Mouse (Mus musculus): ENCODE data around the gene Bpgm. TPM values are rescaled to one million over a fixed set of nuclear protein-coding genes. Genes with fewer than 3 reads are reported as not detected.

Gene Bpgm
- total and polyA plus RNA-seq, 2 experiments from 2014 or later: 26.3 to 29.2 TPM

DNA sequence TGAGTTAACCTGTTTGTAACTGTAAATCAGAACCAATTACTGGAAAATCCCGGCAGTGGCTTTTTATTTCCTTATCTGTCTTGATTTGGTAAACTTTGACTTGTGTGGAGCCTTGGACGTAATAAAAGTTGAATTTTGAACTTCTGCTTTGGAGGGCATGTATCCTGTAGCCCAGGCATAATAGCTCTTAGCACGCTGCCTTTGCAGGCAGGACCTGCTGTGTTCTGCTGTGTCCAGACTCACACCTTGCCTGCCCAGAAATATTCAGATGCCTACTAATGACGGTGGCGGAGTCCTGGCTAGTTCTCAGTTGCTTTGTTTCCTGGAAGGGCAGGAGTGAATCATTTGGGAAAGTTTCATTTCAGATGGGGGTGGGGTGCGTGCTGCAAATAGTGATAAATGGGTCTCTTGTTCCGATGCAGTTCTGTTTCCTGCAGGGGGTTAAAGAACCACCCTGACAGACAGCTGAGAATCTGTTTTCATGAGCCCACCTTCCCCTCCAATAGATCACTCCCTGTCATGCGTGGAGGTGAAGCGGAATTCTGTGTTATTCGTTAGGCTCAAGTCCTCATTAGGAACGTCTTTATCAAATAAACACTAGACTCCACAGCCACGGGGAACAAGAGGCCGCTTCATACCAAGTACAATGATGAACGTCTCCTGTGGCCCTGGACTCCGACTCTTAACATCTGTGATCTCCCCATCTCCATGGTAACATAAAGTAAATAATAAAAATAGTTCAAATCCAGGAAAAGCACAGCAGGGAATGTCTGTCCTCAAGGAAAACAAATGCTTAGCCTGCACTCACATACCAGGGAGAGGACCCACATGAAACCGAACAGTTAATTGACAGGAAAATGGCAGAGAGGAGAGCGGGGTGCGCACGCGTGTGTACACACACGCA, 67.5 kb downstream of the Bpgm start:
- Histone ChIP-seq H3K9me3 (replicated peaks; ENCODE audit: control insufficient read depth, low read length) (no peaks in the 10 kb centered on the region), H3K4me3 (ENCODE audit: low read depth, low read length) (no peak overlapping the region), H3K27ac (ENCODE audit: low read depth) (no peak overlapping the region), H3K27me3 (ENCODE audit: control insufficient read depth, insufficient read depth, low read length) (no peaks in the 10 kb centered on the region), H3K4me2 (ENCODE audit: low read depth, low read length) (peak overlapping the region; percentile 5; the same call in 1 of the 2 replicates), H3K9ac (replicated peaks; ENCODE audit: low read depth, low read length) (no peak overlapping the region), H3K4me1 (ENCODE audit: control insufficient read depth, insufficient read depth) (no peaks in the 10 kb centered on the region), H3K36me3 (replicated peaks; ENCODE audit: control insufficient read depth, insufficient read depth, low read length) (no peaks in the 10 kb centered on the region)
- ATAC-seq (ENCODE audit: insufficient read depth, low read depth): no peak
- no peak for DNase-seq (ENCODE audit: low spot score)
- TF ChIP-seq CTCF (IDR thresholded peaks at IDR 0.05; ENCODE audit: low read depth): no peak
- TF ChIP-seq EP300 (IDR thresholded peaks at IDR 0.05; ENCODE audit: low read depth): no peak
- 67% methylated on average over 21 of the region's 21 CpGs for WGBS

DNA sequence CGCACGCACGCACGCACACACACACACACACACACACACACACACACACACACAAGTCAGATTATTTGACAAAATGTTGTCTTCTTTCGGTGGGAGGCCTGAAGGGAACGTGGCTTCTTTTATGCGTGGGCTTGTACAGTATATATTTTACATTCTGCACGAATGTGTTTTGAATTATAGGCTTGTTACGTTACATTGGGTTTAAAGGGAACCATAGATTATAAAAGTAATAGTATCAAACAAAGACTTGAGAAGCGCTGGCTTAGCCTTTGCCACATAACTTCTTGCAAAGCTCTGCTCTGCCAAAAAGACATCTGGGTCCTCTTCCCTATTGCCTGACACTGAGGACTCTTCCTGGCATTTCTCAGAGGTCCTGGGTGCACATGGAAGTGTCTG, 68.2 kb downstream of the Bpgm start:
- WGBS: 83% methylated on average over 10 of the region's 10 CpGs
- H3K4me2 ChIP-seq (ENCODE audit: low read depth, low read length): no peak overlapping the region
- H3K27ac ChIP-seq (ENCODE audit: low read depth): no peak overlapping the region
- no peak for DNase-seq (ENCODE audit: low spot score)
- no peak overlapping the region for H3K9ac ChIP-seq (replicated peaks; ENCODE audit: low read depth, low read length)
- ATAC-seq (ENCODE audit: insufficient read depth, low read depth): no peak
- no peak overlapping the region for H3K4me3 ChIP-seq (ENCODE audit: low read depth, low read length)
- no peaks in the 10 kb centered on the region for H3K4me1 ChIP-seq (ENCODE audit: control insufficient read depth, insufficient read depth)
- TF ChIP-seq CTCF (IDR thresholded peaks at IDR 0.05; ENCODE audit: low read depth): no peak
- no peak for TF ChIP-seq EP300 (IDR thresholded peaks at IDR 0.05; ENCODE audit: low read depth)
- H3K27me3 ChIP-seq (ENCODE audit: control insufficient read depth, insufficient read depth, low read length): no peaks in the 10 kb centered on the region
- no peaks in the 10 kb centered on the region for H3K9me3 ChIP-seq (replicated peaks; ENCODE audit: control insufficient read depth, low read length)
- no peaks in the 10 kb centered on the region for H3K36me3 ChIP-seq (replicated peaks; ENCODE audit: control insufficient read depth, insufficient read depth, low read length)

- Histone ChIP-seq H3K27ac (ENCODE audit: low read depth) (no peak overlapping the region), H3K4me3 (ENCODE audit: low read depth, low read length) (no peak overlapping the region), H3K9me3 (replicated peaks; ENCODE audit: control insufficient read depth, low read length) (no peaks in the 10 kb centered on the region), H3K4me1 (ENCODE audit: control insufficient read depth, insufficient read depth) (no peaks in the 10 kb centered on the region), H3K9ac (replicated peaks; ENCODE audit: low read depth, low read length) (no peak overlapping the region), H3K36me3 (replicated peaks; ENCODE audit: control insufficient read depth, insufficient read depth, low read length) (no peaks in the 10 kb centered on the region), H3K4me2 (ENCODE audit: low read depth, low read length) (no peak overlapping the region), H3K27me3 (ENCODE audit: control insufficient read depth, insufficient read depth, low read length) (no peaks in the 10 kb centered on the region)
- ATAC-seq (ENCODE audit: insufficient read depth, low read depth) (no peak), DNase-seq (ENCODE audit: low spot score) (no peak)
- TF ChIP-seq EP300 (IDR thresholded peaks at IDR 0.05; ENCODE audit: low read depth): no peak
- TF ChIP-seq CTCF (IDR thresholded peaks at IDR 0.05; ENCODE audit: low read depth): no peak
- WGBS: 56% methylated on average over 10 of the region's 10 CpGs
These were observed 69.3 kb downstream of the Bpgm start for GRCm38 (mm10) chr6:34545286-34545685.

GRCm38 (mm10) chr6:34548406-34548990, 72.5 kb downstream of the Bpgm start:
- H3K4me2 ChIP-seq (ENCODE audit: low read depth, low read length): no peak overlapping the region

DNA sequence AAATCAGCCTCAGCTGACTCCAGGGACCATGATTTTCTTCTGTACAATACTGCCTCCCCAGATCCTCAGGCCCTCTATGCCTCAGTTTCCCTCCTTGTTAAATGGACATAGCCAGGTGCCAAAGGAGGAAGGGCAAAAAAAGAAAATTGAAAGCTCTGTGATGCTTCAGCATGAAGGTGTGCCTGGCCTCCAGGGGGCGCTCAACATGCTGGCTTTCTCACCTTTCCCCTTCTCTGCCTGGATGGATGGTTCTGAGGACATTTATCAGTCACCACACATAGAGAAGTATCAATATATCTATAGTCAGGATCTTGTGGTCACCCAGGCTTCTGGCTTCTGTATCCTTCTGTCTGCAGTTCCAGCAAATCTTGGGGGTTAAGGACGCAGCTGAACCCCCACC, 73.0 kb downstream of the Bpgm start:
- H3K9ac ChIP-seq (replicated peaks; ENCODE audit: low read depth, low read length): no peak overlapping the region
- WGBS: 39% methylated on average over 2 of the region's 2 CpGs
- H3K27ac ChIP-seq (ENCODE audit: low read depth): no peak overlapping the region
- peaks cover 5% of the 10 kb centered on the region for H3K9me3 ChIP-seq (replicated peaks; ENCODE audit: control insufficient read depth, low read length)
- no peak overlapping the region for H3K4me3 ChIP-seq (ENCODE audit: low read depth, low read length)
- H3K27me3 ChIP-seq (ENCODE audit: control insufficient read depth, insufficient read depth, low read length): no peaks in the 10 kb centered on the region
- peak; percentile 81 for TF ChIP-seq CTCF (IDR thresholded peaks at IDR 0.05; ENCODE audit: low read depth)
- no peak for TF ChIP-seq EP300 (IDR thresholded peaks at IDR 0.05; ENCODE audit: low read depth)
- DNase-seq (ENCODE audit: low spot score) (no peak), ATAC-seq (ENCODE audit: insufficient read depth, low read depth) (no peak)
- H3K4me2 ChIP-seq (ENCODE audit: low read depth, low read length): no peak overlapping the region
- H3K4me1 ChIP-seq (ENCODE audit: control insufficient read depth, insufficient read depth): no peaks in the 10 kb centered on the region
- H3K36me3 ChIP-seq (replicated peaks; ENCODE audit: control insufficient read depth, insufficient read depth, low read length): no peaks in the 10 kb centered on the region

More at GRCm38 (mm10) chr6:34548406-34548990, 72.5 kb downstream of the Bpgm start:
- Histone ChIP-seq H3K27ac (ENCODE audit: low read depth) (no peak overlapping the region), H3K9ac (replicated peaks; ENCODE audit: low read depth, low read length) (no peak overlapping the region), H3K27me3 (ENCODE audit: control insufficient read depth, insufficient read depth, low read length) (no peaks in the 10 kb centered on the region), H3K4me1 (ENCODE audit: control insufficient read depth, insufficient read depth) (no peaks in the 10 kb centered on the region), H3K36me3 (replicated peaks; ENCODE audit: control insufficient read depth, insufficient read depth, low read length) (no peaks in the 10 kb centered on the region), H3K4me3 (ENCODE audit: low read depth, low read length) (no peak overlapping the region), H3K9me3 (replicated peaks; ENCODE audit: control insufficient read depth, low read length) (peaks cover 5% of the 10 kb centered on the region)
- ATAC-seq (ENCODE audit: insufficient read depth, low read depth) (no peak), DNase-seq (ENCODE audit: low spot score) (no peak)
- TF ChIP-seq CTCF (IDR thresholded peaks at IDR 0.05; ENCODE audit: low read depth) (no peak), EP300 (IDR thresholded peaks at IDR 0.05; ENCODE audit: low read depth) (no peak)
- 53% methylated on average over 13 of the region's 13 CpGs for WGBS

All from heart, postnatal 0 days (tissue).